Mouse (Mus musculus): ENCODE measurements around the gene Fndc9.
A peak's percentile ranks its signal among the peaks of the same experiment; 100 is the strongest.

Gene Fndc9

GRCm38 (mm10) chr11:46233966-46234365, 1.4 kb upstream of the Fndc9 start:
- DNase-seq (ENCODE audit: low spot score in 2 of 2), result no peak

- DNase-seq (ENCODE audit: low spot score in 2 of 2), result peak; percentile 90
These were observed 1.6 kb downstream of the Fndc9 start for GRCm38 (mm10) chr11:46236976-46237375.

- no peak for DNase-seq (ENCODE audit: low spot score in 2 of 2)
These were observed 5.9 kb downstream of the Fndc9 start for GRCm38 (mm10) chr11:46241150-46241673.

- DNase-seq (ENCODE audit: low spot score in 2 of 2), result no peak
These were observed 6.7 kb downstream of the Fndc9 start for GRCm38 (mm10) chr11:46241985-46242384.

- no peak for DNase-seq (ENCODE audit: low spot score in 2 of 2)
These were observed 9.6 kb downstream of the Fndc9 start for GRCm38 (mm10) chr11:46244731-46245604.

- DNase-seq (ENCODE audit: low spot score in 2 of 2), result peak; percentile 51 to 57
These were observed 10.6 kb downstream of the Fndc9 start for GRCm38 (mm10) chr11:46245926-46246325.

- no peak for DNase-seq (ENCODE audit: low spot score in 2 of 2)
These were observed 11.1 kb downstream of the Fndc9 start for GRCm38 (mm10) chr11:46246393-46246792.

- DNase-seq (ENCODE audit: low spot score in 2 of 2), result no peak
These were observed 13.0 kb downstream of the Fndc9 start for GRCm38 (mm10) chr11:46248352-46248751.

GRCm38 (mm10) chr11:46251994-46252393, 16.7 kb downstream of the Fndc9 start:
- peak; percentile 78 to 83 for DNase-seq (ENCODE audit: low spot score in 2 of 2)

- DNase-seq (ENCODE audit: low spot score in 2 of 2), result no peak
These were observed 20.0 kb downstream of the Fndc9 start for GRCm38 (mm10) chr11:46255291-46255690.

GRCm38 (mm10) chr11:46258207-46258606, 22.9 kb downstream of the Fndc9 start:
- DNase-seq (ENCODE audit: low spot score in 2 of 2), result peak in 1 of 2 experiments; percentile 63

- no peak for DNase-seq (ENCODE audit: low spot score in 2 of 2)
These were observed 23.4 kb downstream of the Fndc9 start for GRCm38 (mm10) chr11:46258749-46259148.

- no peak for DNase-seq (ENCODE audit: low spot score in 2 of 2)
These were observed 27.5 kb downstream of the Fndc9 start for GRCm38 (mm10) chr11:46262854-46263253.

GRCm38 (mm10) chr11:46263291-46263690, 28.0 kb downstream of the Fndc9 start:
- no peak for DNase-seq (ENCODE audit: low spot score in 2 of 2)

GRCm38 (mm10) chr11:46264584-46264983, 29.3 kb downstream of the Fndc9 start:
- DNase-seq (ENCODE audit: low spot score in 2 of 2), result no peak

GRCm38 (mm10) chr11:46265031-46265786, 29.9 kb downstream of the Fndc9 start:
- no peak for DNase-seq (ENCODE audit: low spot score in 2 of 2)

- peak; percentile 81 to 85 for DNase-seq (ENCODE audit: low spot score in 2 of 2)
These were observed 33.7 kb downstream of the Fndc9 start for GRCm38 (mm10) chr11:46268991-46269390.

- no peak for DNase-seq (ENCODE audit: low spot score in 2 of 2)
These were observed 34.1 kb downstream of the Fndc9 start for GRCm38 (mm10) chr11:46269391-46269790.

- DNase-seq (ENCODE audit: low spot score in 2 of 2), result no peak
These were observed 34.6 kb downstream of the Fndc9 start for GRCm38 (mm10) chr11:46269893-46270292.

GRCm38 (mm10) chr11:46272058-46272681, 36.8 kb downstream of the Fndc9 start:
- DNase-seq (ENCODE audit: low spot score in 2 of 2), result no peak

- DNase-seq (ENCODE audit: low spot score in 2 of 2), result no peak
These were observed 38.6 kb downstream of the Fndc9 start for GRCm38 (mm10) chr11:46273969-46274368.

GRCm38 (mm10) chr11:46275302-46275701, 40.0 kb downstream of the Fndc9 start:
- peak; percentile 84 for DNase-seq (ENCODE audit: low spot score in 2 of 2)

All from right cerebral cortex, adult 2 months (tissue).